Mouse (Mus musculus) lung, adult 18-20 months (tissue): Measurements from ENCODE around the gene Txndc15.
"Not testable (repeated sequence)": the region's sequence is repeated elsewhere in the genome, so short reads cannot be mapped to it uniquely, and the experiment has no call there.

Source experiments
- DNase-seq, 2 experiments: peaks; one replicate each; pipeline ENCODE4 v3.0.0; 2022; ENCODE audit warnings: mixed read lengths in 2 of 2

The Txndc15 gene

GRCm38 (mm10) chr13:55714501-55715166 is at the start of gene Txndc15:
TSS of gene Txndc15 (plus strand) at chr13:55714650.
- DNase-seq = peak; percentile 87

GRCm38 (mm10) chr13:55668550-55668949 is 45.9 kb upstream of the Txndc15 start:
- peak in 1 of 2 experiments; percentile 39 for DNase-seq

- no peak for DNase-seq
These were observed 41.7 kb upstream of the Txndc15 start for GRCm38 (mm10) chr13:55672711-55673110.

DNA sequence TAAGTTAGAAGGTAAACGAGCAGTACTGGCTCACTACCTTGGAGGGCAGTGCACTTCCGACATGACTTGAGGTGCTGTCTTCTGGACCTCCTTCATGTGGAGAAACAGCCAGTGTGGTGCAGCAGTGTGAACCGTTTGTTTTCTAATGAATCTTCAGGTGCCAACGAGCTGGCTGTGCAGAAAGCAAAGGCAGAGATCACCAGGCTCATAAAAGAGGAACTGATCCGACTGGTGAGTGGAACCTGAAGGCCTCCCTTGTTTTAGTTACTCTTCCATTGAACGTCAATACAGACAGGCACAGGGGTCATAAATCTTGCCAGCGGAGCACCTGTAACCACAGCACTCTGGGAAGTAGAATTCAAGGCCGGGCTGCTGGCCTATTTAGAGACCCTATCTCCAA is 37.1 kb upstream of the Txndc15 start:
- no peak for DNase-seq

DNA sequence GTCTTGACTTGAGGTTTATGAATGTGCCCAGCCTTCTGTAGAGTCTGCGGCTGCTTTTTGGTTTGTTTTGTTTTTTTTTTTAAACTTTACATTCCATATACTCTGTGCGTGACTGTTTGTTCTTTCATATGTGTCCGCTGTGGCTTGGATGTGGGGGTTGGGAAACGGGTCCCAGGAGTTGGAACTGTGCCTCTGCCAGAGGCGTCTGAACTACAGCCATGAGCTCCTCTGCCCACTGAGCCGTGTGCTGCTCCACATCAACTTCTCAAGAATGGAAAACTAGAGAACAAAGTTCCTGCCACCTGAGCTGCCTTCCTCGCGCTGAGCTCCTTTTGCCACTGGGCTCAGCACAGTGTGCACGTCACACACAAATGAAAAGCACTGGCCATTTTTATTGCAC is 32.2 kb upstream of the Txndc15 start:
- no peak for DNase-seq

DNA sequence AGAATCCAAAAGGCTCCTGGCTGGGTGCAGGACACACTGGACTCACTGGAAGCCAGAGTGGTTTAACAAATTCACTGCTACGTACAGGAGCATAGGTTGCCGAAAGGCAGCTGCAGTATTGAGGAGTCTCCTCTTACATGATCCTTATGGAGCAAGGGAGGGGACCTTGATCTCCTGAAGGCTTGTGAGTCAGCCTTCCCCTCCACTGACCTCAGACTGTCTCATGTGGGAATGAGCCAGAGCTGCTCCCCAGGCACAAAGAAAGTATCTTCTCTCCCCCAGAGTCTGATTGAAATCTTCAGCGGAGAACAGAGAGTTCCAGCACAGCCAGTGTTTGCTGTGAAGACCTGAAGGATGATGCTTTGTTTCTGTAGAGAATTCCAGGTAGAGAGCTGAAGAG is 30.9 kb upstream of the Txndc15 start:
- no peak for DNase-seq

DNA sequence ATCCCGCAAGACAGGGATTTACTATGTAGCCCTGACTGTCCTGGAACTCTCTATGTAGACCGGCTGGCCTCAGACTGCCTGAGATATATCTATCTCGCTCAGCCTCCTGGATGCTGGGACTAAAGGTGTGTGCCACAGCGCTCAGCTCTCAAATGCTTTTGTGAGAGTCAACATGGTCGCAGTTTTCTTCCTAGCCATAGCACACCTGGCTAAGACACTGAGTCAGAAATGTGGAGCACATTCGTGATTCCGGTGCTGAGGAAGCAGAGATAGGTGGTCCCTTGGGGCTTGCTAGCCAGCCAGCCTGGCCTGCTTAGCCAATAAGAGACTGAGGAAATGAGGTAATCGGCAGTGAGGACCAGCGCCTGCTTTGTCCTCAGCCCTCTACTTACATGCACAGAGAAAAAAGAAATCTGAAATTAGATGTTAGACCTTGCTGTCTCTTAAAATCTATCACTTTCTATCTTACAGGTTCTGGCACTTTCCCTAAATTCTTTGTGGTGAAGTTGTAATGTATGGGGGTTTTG is 28.3 kb upstream of the Txndc15 start:
- no peak for DNase-seq

DNA sequence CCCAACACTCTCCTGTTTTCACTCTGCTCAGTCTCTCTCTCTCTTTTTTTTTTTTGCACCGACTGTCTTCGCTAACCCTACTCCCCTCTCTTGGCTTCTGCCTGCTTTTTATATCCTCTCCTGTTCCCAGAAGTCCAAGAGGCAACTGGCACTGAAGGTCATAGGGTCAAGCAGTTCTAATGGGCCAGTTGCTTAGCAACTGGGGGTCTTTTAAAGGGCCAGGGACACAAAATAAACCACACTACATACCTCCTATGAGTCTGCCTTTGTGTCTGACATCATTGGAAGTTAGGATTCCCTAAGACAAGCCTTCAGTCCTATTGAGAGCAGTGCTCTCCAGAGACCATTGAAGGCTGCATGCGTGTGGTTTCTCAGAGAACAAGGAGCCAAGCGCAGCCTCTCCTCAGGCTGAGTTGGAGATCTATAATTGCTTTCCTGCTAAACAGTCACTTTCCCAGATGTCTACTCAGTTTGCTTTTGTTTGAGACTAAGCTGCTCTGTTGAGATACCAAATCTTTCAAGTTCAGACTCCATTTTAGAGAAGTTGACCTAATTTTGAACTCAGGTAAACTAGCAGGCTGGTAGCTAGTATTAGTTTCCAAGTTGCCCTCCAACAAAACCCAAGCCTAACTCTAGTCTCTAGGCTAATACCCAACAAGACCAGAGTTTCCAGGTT is 26.4 kb upstream of the Txndc15 start:
- DNase-seq = no peak

- peak; percentile 87 to 91 for DNase-seq
These were observed 21.8 kb upstream of the Txndc15 start, which contains the start of gene B230219D22Rik for GRCm38 (mm10) chr13:55692535-55693242. TSS of gene B230219D22Rik (plus strand) at chr13:55693124.

- peak in 1 of 2 experiments; percentile 31 for DNase-seq
These were observed 21.2 kb upstream of the Txndc15 start for GRCm38 (mm10) chr13:55693243-55693721.

- DNase-seq = no peak
These were observed 20.3 kb upstream of the Txndc15 start for GRCm38 (mm10) chr13:55694110-55694509.

DNA sequence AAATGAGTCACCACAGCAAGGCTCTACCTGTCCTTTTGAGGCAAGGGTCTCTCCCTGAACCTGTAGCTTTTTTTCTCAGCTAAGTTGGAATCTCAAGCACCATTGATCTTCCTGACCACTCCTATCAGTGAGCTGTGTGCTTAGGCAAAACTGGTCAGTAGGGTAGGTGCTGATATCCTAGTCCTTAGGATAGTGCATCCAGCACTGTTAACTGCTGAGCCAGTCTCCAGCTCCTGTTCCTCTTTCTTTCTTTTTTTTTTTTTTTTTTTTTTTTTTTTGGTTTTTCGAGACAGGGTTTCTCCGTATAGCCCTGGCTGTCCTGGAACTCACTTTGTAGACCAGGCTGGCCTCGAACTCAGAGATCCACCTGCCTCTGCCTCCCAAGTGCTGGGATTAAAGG is 18.5 kb upstream of the Txndc15 start:
- not testable (repeated sequence) for DNase-seq

DNA sequence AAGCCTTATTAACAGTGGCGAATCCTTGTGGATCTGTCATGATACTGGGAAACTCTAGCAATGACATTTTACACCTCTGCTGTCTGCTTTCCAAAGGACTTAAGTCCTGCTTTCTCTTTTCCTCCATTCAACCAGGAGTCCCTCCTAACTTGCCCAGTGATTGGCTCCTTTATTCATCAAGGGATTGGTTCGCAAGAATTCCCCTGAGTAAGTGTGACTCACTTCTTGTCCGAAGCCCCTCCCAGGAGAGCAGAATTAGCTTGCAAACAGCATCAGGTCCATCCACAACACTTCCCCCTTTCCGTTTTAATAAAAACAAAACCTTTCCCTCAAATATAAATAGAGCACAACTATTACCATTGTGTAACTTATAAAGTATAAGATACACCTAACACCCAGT is 10.1 kb upstream of the Txndc15 start:
- no peak for DNase-seq

DNA sequence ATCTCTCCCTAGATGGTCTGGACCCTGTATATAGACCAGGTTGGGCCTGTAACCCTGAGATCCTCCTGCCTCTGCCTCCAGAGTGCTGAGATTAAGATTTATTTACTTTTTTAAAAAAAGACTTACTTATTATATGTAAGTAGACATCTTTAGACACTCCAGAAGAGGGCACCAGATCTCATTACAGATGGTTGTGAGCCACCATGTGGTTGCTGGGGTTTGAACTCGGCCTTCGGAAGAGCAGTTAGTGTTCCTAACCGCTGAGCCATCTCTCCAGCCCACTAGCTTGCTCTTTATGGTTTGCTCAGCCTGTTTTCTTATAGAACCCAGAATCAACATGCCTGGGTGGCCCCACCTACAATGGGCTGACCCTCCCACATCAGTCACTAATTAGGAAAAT is 1.6 kb upstream of the Txndc15 start:
- DNase-seq = no peak

DNA sequence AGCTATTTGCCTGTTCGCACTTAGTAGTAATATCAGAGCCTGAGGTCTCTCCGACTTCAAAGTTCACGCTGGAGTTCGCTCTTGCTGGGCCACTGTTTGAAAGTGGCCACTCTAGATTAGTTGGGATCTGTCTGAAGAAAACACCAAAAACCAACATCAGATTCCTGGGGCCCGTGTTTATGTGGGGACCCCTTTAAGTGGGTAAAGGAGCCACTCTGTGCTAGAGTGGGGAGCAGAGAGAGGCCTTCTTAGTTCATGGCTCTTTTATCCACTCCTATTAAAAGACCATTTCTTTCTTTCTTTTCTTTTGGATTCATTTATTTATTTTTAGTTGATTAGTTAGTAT is 690 bp downstream of the Txndc15 start:
- DNase-seq = no peak

- DNase-seq = no peak
These were observed 1.6 kb downstream of the Txndc15 start for GRCm38 (mm10) chr13:55715908-55716510.

DNA sequence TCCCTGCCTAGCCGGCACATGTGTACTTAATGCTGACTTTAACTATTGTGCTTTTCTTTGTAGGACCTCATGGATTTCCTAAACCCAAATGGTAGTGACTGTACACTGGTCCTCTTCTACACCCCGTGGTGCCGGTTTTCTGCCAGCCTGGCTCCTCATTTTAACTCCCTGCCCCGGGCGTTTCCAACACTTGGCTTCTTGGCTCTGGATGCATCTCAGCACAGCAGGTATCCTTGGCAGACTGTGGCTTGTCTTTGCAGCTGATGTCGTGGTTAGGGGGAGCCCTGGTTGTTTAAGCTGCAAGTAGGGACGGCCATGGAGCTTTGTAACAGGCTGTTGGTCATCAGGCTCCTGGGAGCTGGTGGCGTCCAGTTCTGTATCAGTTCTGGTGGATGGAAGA is 7.1 kb downstream of the Txndc15 start:
- DNase-seq = no peak

- no peak for DNase-seq
These were observed 7.5 kb downstream of the Txndc15 start for GRCm38 (mm10) chr13:55721995-55722394.

- peak in 1 of 2 experiments; percentile 15 for DNase-seq
These were observed 12.2 kb downstream of the Txndc15 start for GRCm38 (mm10) chr13:55726598-55727119.

DNA sequence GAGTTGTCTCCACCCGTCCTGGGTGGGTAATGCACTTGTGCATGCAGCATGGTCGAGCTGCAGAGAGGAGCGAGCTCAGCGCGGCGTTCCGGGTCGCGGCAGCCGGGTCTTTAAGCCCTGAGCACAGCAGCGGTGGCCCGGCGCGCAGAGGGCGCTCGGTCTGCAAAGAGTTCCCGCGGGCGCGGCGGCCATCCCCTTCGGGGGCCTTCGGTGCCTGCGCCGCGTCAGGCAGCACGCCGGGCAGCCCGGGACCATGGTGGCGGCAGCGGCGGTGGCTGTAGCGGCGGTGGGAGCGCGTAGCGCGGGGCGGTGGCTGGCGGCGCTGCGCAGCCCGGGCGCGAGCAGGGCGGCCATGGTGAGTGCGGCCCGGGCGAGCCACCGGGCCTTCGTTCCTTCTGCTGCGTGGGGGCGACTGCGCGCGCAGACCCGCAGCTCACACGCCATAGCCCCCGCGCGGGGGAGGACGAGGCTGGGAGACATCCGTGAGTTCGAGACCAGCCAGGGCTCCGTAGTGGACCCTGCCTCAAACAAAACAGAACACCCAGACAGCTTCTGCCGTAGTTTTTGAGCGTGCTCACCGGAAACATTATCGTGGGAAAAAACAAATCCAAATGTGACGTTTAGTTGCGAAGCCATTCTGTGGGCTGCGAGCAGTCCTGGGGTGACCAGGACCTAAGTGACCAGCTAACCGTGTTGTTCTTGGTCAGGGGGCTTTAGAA is 12.8 kb downstream of the Txndc15 start, which contains the start of gene Pcbd2:
Pcbd2 (plus strand) TSS at position 249 of the 719 bp plus-strand sequence.
- DNase-seq = peak; percentile 85 to 89

GRCm38 (mm10) chr13:55727839-55728238 is 13.4 kb downstream of the Txndc15 start:
- peak; percentile 68 to 73 for DNase-seq

- no peak for DNase-seq
These were observed 16.3 kb downstream of the Txndc15 start for GRCm38 (mm10) chr13:55730716-55731115.
